Mouse (Mus musculus) bone marrow macrophage, adult 2 months (primary cell): Measurements from ENCODE around the gene 1700028P14Rik.

Experiments
- CTCF ChIP-seq: IDR thresholded peaks from 2 replicates; pipeline ENCODE4 v1.5.1; 2012; ENCODE audit warnings: low read depth, mild to moderate bottlenecking, low read length, moderate library complexity
- POLR2A ChIP-seq: IDR thresholded peaks from 2 replicates; pipeline ENCODE4 v1.6.1; 2012; ENCODE audit warnings: mild to moderate bottlenecking, low read depth, low read length, borderline replicate concordance

GRCm38 (mm10) chr19:23576685-23577084 is 75.9 kb downstream of the 1700028P14Rik start:
- TF ChIP-seq CTCF (no peak), POLR2A (no peak)
